Mouse (Mus musculus) ovary, postnatal 36 days (tissue): ENCODE measurements around the gene Cutc.

ENCODE experiments used
- DNase-seq: peaks from one replicate; pipeline ENCODE4 v3.0.0; 2022; ENCODE audit warnings: low spot score, mixed read lengths

The Cutc gene

GRCm38 (mm10) chr19:43752489-43753225 is at the start of gene Cutc, which contains the start of gene Cox15:
TSS of gene Cutc (plus strand) at chr19:43752996.
TSS of gene Cox15 (minus strand) at chr19:43753000.
- peak; percentile 97 for DNase-seq

GRCm38 (mm10) chr19:43704211-43704610 is 48.6 kb upstream of the Cutc start:
- no peak for DNase-seq

GRCm38 (mm10) chr19:43704787-43705497 is 47.9 kb upstream of the Cutc start:
- DNase-seq = no peak

GRCm38 (mm10) chr19:43708206-43708605 is 44.6 kb upstream of the Cutc start:
- DNase-seq = no peak

GRCm38 (mm10) chr19:43709317-43709716 is 43.5 kb upstream of the Cutc start:
- no peak for DNase-seq

- no peak for DNase-seq
Observed at GRCm38 (mm10) chr19:43711159-43711916, 41.5 kb upstream of the Cutc start.

- DNase-seq = no peak
Observed at GRCm38 (mm10) chr19:43711971-43712370, 40.8 kb upstream of the Cutc start.

- no peak for DNase-seq
Observed at GRCm38 (mm10) chr19:43720061-43720460, 32.7 kb upstream of the Cutc start.

- no peak for DNase-seq
Observed at GRCm38 (mm10) chr19:43722891-43723290, 29.9 kb upstream of the Cutc start.

GRCm38 (mm10) chr19:43723501-43723900 is 29.3 kb upstream of the Cutc start:
- no peak for DNase-seq

- no peak for DNase-seq
Observed at GRCm38 (mm10) chr19:43724194-43724593, 28.6 kb upstream of the Cutc start.

- no peak for DNase-seq
Observed at GRCm38 (mm10) chr19:43724821-43725220, 28.0 kb upstream of the Cutc start.

GRCm38 (mm10) chr19:43726510-43727146 is 26.2 kb upstream of the Cutc start:
- no peak for DNase-seq

- DNase-seq = peak; percentile 41
Observed at GRCm38 (mm10) chr19:43729296-43730036, 23.3 kb upstream of the Cutc start.

GRCm38 (mm10) chr19:43730037-43730428 is 22.8 kb upstream of the Cutc start:
- DNase-seq = no peak

GRCm38 (mm10) chr19:43731157-43731556 is 21.6 kb upstream of the Cutc start:
- DNase-seq = no peak

GRCm38 (mm10) chr19:43738409-43738808 is 14.4 kb upstream of the Cutc start:
- no peak for DNase-seq

GRCm38 (mm10) chr19:43743401-43743800 is 9.4 kb upstream of the Cutc start:
- DNase-seq = no peak

- DNase-seq = no peak
Observed at GRCm38 (mm10) chr19:43745740-43746139, 7.1 kb upstream of the Cutc start.

- no peak for DNase-seq
Observed at GRCm38 (mm10) chr19:43747877-43748276, 4.9 kb upstream of the Cutc start.

GRCm38 (mm10) chr19:43750008-43750407 is 2.8 kb upstream of the Cutc start:
- DNase-seq = no peak
